Mouse (Mus musculus): ENCODE measurements around the gene Stk11.

- TF ChIP-seq EP300 (IDR thresholded peaks at IDR 0.05; ENCODE audit: low read depth) (no peak), CTCF (IDR thresholded peaks at IDR 0.05; ENCODE audit: low read depth) (no peak)
These were observed 37.2 kb upstream of the Stk11 start for GRCm38 (mm10) chr10:80078366-80078765.
